Mouse (Mus musculus) adrenal gland, postnatal 4 days (tissue): ENCODE results near the gene Mkrn2os. TPM values are rescaled to one million over a fixed set of nuclear protein-coding genes. Genes with fewer than 3 reads are reported as not detected.
"Not testable (repeated sequence)": the region's sequence is repeated elsewhere in the genome, so short reads cannot be mapped to it uniquely, and the experiment has no call there.

Source experiments
- DNase-seq, 2 experiments: peaks; one replicate each; pipeline ENCODE4 v3.0.0; 2021 to 2022; ENCODE audit warnings: low spot score in 2 of 2, mixed read lengths in 2 of 2
- long read RNA-seq, 2 experiments: library from polyadenylated mRNA; stranded (forward); transcript quantifications; one replicate each; pipeline ENCODE4 v2.0.0; 2021
- total RNA-seq, 2 experiments: library from RNA; stranded (reverse); gene quantifications; 2 replicates each; pipeline ENCODE4 v1.2.3; 2021

Gene Mkrn2os
- total RNA-seq, result 1 to 10 TPM in 1 of 2 experiments, under 1 TPM in 1; 0.45 to 1.2 TPM
- long read RNA-seq, experiment 1, result 0 reads
- long read RNA-seq, experiment 2, partial matches to known transcripts, result 1 of 1 reads
- long read RNA-seq, experiment 2, other reads (novel, unspliced or antisense), result 0 of 1 reads

GRCm38 (mm10) chr6:115592458-115592857, at the start of gene Mkrn2os:
TSS of gene Mkrn2os (minus strand) at chr6:115592576.
- no peak for DNase-seq

- not testable (repeated sequence) for DNase-seq
Observed at GRCm38 (mm10) chr6:115638188-115638587, 45.8 kb upstream of the Mkrn2os start.

GRCm38 (mm10) chr6:115634015-115634414, 41.6 kb upstream of the Mkrn2os start:
- DNase-seq, result no peak

GRCm38 (mm10) chr6:115631056-115631795, 38.9 kb upstream of the Mkrn2os start:
- DNase-seq, result no peak

GRCm38 (mm10) chr6:115626121-115626520, 33.7 kb upstream of the Mkrn2os start:
- DNase-seq, result no peak

- DNase-seq, result no peak
Observed at GRCm38 (mm10) chr6:115620942-115621341, 28.6 kb upstream of the Mkrn2os start.

- DNase-seq, result no peak
Observed at GRCm38 (mm10) chr6:115619818-115620217, 27.4 kb upstream of the Mkrn2os start.

GRCm38 (mm10) chr6:115615983-115616382, 23.6 kb upstream of the Mkrn2os start:
- DNase-seq, result no peak

- DNase-seq, result no peak
Observed at GRCm38 (mm10) chr6:115613793-115614192, 21.4 kb upstream of the Mkrn2os start.

GRCm38 (mm10) chr6:115610301-115610700, 17.9 kb upstream of the Mkrn2os start:
- no peak for DNase-seq

- no peak for DNase-seq
Observed at GRCm38 (mm10) chr6:115609121-115609520, 16.7 kb upstream of the Mkrn2os start.

GRCm38 (mm10) chr6:115607429-115607828, 15.1 kb upstream of the Mkrn2os start:
- DNase-seq, result no peak

- no peak for DNase-seq
Observed at GRCm38 (mm10) chr6:115606461-115606860, 14.1 kb upstream of the Mkrn2os start.

GRCm38 (mm10) chr6:115601715-115602523, 9.5 kb upstream of the Mkrn2os start, which contains the start of gene Mkrn2:
TSS of gene Mkrn2 (plus strand) at chr6:115601902.
- DNase-seq, result peak; percentile 70 to 74

- no peak for DNase-seq
Observed at GRCm38 (mm10) chr6:115601322-115601714, 8.9 kb upstream of the Mkrn2os start.

- DNase-seq, result no peak
Observed at GRCm38 (mm10) chr6:115595667-115596066, 3.3 kb upstream of the Mkrn2os start.

GRCm38 (mm10) chr6:115594463-115594862, 2.1 kb upstream of the Mkrn2os start:
- no peak for DNase-seq

- no peak for DNase-seq
Observed at GRCm38 (mm10) chr6:115593252-115593651, 876 bp upstream of the Mkrn2os start.

- no peak for DNase-seq
Observed at GRCm38 (mm10) chr6:115591692-115592359, 550 bp downstream of the Mkrn2os start.

- DNase-seq, result no peak
Observed at GRCm38 (mm10) chr6:115586321-115586720, 6.1 kb downstream of the Mkrn2os start.

GRCm38 (mm10) chr6:115584176-115584575, 8.2 kb downstream of the Mkrn2os start:
- DNase-seq, result no peak
